ENCODE assay signal across 18 mouse cellular contexts in the genomic region with DNA sequence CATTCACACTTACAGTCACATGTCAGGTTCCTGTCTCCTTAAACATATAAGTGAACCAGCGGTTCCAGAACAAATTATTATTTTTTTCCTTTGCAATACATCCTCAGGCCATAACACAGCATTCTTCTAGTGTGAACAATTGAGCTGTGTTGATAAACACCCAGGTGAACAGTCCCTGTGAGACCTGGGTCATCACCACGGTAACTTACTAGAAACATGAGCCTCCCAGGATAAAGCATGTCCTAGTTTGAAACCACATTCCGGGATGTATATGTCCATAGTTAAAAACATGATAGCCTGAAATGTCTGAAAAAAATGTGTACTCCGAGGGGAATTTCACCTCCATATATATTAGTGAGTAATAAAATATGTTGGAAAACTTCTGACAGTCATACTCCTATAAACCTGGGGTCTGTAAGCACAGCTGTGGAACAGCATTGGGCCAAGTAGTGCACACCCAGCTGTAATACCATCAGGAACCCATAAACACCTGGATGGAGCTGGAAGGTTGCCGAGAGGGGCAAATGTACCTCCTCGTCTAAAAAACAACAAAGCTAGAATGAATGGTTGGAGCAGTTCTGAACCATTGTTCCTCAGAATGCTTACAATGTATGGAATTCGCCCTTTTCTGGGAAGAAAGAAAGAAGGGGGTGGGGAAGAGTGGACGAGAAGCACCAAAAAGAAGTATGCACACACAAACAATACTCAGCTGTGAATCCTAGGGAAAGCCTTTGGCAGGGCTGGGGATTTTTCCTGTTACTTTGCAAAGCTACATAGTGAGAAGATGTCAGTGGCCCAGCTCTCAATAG.
DNase-seq lines count a peak whose midpoint lies in the region; ATAC-seq and TF ChIP-seq lines count a peak whose summit lies in the region.
"Had no signal": no experiment of that assay in that cellular context is flagged by ENCODE, and none has a peak within 500 bp of the region (broad histone marks: within the 10 kb centered on the region; RNA-seq: fewer than 3 reads in every experiment).

No protein-coding gene starts in this region.

- 0 out of 2 replicates have a peak overlapping the region, but pooled peaks have one; percentile 1 for H3K27ac ChIP-seq in embryonic fibroblast, embryonic 13.5 days (ENCODE audit: insufficient read depth, low read length)
- peak overlapping the region; percentile 74 for H3K27ac ChIP-seq in limb, embryonic 12.5 days
- H3K27ac ChIP-seq in hindbrain, embryonic 16.5 days (ENCODE audit: low read depth, low read length): no peak overlapping the region
- H3K27ac ChIP-seq: embryonic facial prominence, embryonic 13.5 days; forebrain, embryonic 13.5 days; hindbrain, embryonic 14.5 days had no signal

- peak; percentile 91 for ATAC-seq in limb, embryonic 12.5 days (ENCODE audit: insufficient number of reproducible peaks, insufficient read depth, low FRiP score, low TSS enrichment, low read depth)
- no peak for ATAC-seq in hindbrain, embryonic 16.5 days
- ATAC-seq: activated CD4-positive, CD25-positive, alpha-beta regulatory T cell, adult 4 months; forebrain, embryonic 13.5 days; intestine, embryonic 16.5 days had no signal

- 39% methylated on average over 8 of the region's 8 CpGs for WGBS in limb, embryonic 12.5 days
- 64% methylated on average over 8 of the region's 8 CpGs for WGBS in hindbrain, embryonic 16.5 days

- H3K4me1 ChIP-seq in embryonic fibroblast, embryonic 13.5 days (ENCODE audit: control insufficient read depth, insufficient read depth, low read length): peaks cover 3% of the 10 kb centered on the region; the same call in 1 of the 2 replicates
- H3K4me1 ChIP-seq in limb, embryonic 12.5 days (replicated peaks): peaks cover 25% of the 10 kb centered on the region
- no peaks in the 10 kb centered on the region for H3K4me1 ChIP-seq in hindbrain, embryonic 16.5 days (ENCODE audit: control insufficient read depth, insufficient read depth, low read depth, low read length)
- H3K4me1 ChIP-seq: embryonic facial prominence, embryonic 13.5 days; forebrain, embryonic 13.5 days had no signal

- H3K9ac ChIP-seq in limb, embryonic 12.5 days (replicated peaks): no peak overlapping the region
- no peak overlapping the region for H3K9ac ChIP-seq in hindbrain, embryonic 16.5 days (ENCODE audit: low read depth, low read length)
- H3K9ac ChIP-seq: embryonic facial prominence, embryonic 13.5 days; forebrain, embryonic 13.5 days; hindbrain, embryonic 14.5 days had no signal

- no peak for TF ChIP-seq CTCF in embryonic fibroblast, embryonic 13.5 days (IDR thresholded peaks at IDR 0.05; ENCODE audit: borderline replicate concordance, insufficient read depth, low read length)

- H3K4me2 ChIP-seq in limb, embryonic 12.5 days: no peak overlapping the region
- no peak overlapping the region for H3K4me2 ChIP-seq in hindbrain, embryonic 16.5 days (ENCODE audit: low read length)
- H3K4me2 ChIP-seq: embryonic facial prominence, embryonic 13.5 days; forebrain, embryonic 13.5 days; hindbrain, embryonic 14.5 days had no signal

- no peak overlapping the region for H3K4me3 ChIP-seq in embryonic fibroblast, embryonic 13.5 days (ENCODE audit: insufficient read depth, low read length)
- H3K4me3 ChIP-seq in limb, embryonic 12.5 days (replicated peaks): no peak overlapping the region
- no peak overlapping the region for H3K4me3 ChIP-seq in hindbrain, embryonic 16.5 days (ENCODE audit: low read length)
- H3K4me3 ChIP-seq: embryonic facial prominence, embryonic 13.5 days; forebrain, embryonic 13.5 days had no signal

- no peaks in the 10 kb centered on the region for H3K27me3 ChIP-seq in limb, embryonic 12.5 days
- H3K27me3 ChIP-seq in hindbrain, embryonic 16.5 days (replicated peaks; ENCODE audit: control insufficient read depth, insufficient read depth, low read length): no peaks in the 10 kb centered on the region
- H3K27me3 ChIP-seq: embryonic facial prominence, embryonic 13.5 days; forebrain, embryonic 13.5 days had no signal

- TF ChIP-seq POLR2A in embryonic fibroblast, embryonic 13.5 days (IDR thresholded peaks at IDR 0.05; ENCODE audit: low read depth, low read length): no peak

- DNase-seq in R1 (ENCODE audit: low read depth, low spot score): peak; percentile 82
- no peak for DNase-seq in thymus, postnatal 10 days (ENCODE audit: low spot score in 2 of 2)
- no peak for DNase-seq in spleen, postnatal 14 days (ENCODE audit: low spot score in 2 of 2)
- DNase-seq: adrenal gland, postnatal 14 days; cerebellum, adult 11-12 months; cerebellum, adult 9-10 months; cerebellum, postnatal 25 days; gastrocnemius, postnatal 10 days; heart, postnatal 10 days had no signal

- H3K9me3 ChIP-seq in limb, embryonic 12.5 days: peaks cover 5% of the 10 kb centered on the region
- no peaks in the 10 kb centered on the region; the same call in 1 of the 2 replicates for H3K9me3 ChIP-seq in hindbrain, embryonic 16.5 days (ENCODE audit: control insufficient read depth, low read length)
- H3K9me3 ChIP-seq: forebrain, embryonic 13.5 days; G1E had no signal

- no peaks in the 10 kb centered on the region for H3K36me3 ChIP-seq in limb, embryonic 12.5 days
- no peaks in the 10 kb centered on the region for H3K36me3 ChIP-seq in hindbrain, embryonic 16.5 days (ENCODE audit: control insufficient read depth, insufficient read depth, low read length)
- H3K36me3 ChIP-seq: embryonic facial prominence, embryonic 13.5 days; G1E had no signal
